Mouse (Mus musculus) T-helper 1 cell (primary cell): ENCODE results near the gene Sema3a.

Experiments
- in situ Hi-C: fragments of 300-600 bp; cut with MboI, MseI; formaldehyde crosslinking; loops from one replicate; pipeline ENCODE4 v1.15.1; 2025; ENCODE audit warnings: high pct_unique_total_duplicates

The Sema3a gene

DNA sequence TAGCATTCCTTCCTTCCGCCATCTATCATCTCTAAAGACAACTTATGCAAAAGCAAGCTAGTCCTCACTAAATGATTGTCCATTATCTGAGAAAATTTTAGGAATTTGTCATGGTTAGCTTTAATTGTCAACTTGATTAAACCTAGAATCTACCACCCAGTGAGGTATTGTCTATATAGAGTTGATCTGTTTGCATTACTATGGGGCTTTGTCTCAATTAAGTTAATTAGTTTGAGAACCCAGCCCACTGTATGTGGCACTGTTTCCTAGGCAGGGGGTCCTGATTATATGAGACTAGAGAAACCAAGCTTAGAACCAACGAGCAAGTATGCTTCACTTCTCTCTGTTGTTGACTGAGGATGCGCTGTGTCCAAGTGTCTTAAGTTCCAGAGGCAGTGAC is 194.9 kb downstream of the Sema3a start:
- in situ Hi-C loops: no loop called here

DNA sequence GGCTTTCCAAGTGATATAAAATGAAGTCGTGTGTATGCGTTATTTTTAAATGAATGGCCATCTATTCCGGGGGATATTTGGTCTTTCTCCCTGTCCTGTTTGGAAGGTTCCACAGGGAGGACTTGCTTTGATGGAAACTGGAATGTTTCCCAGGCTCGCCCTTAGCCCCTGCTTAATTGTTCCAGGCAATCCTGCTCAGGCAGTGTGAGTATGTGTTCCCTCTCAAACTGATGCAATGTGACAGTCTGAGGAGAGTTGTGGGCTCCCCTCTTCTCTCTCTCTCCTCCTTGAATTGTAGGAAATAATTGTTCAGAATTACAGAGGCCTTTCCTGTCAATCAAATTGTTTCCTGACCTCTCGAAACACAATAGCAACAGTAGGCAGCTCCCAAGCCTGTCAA is 202.1 kb downstream of the Sema3a start:
- in situ Hi-C loops: no loop called here

DNA sequence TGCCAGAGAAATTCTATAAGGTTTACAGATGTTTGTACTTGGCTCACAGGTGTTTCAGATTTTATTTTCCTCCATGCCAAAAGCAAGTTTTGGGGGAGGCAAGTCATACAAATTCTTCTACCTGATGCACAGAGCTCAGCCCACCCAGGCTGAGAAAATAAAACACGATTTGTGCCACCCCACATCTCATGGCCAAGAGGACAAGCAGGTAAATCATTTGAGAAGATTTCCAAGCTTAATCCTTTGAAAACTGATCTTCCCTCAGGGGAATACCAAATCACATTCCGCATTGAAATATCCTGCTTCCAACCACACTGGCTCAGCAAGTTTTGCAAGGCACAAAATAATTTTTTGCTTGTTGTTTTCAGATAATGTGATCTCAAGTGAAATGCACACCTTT is 206.2 kb downstream of the Sema3a start:
- in situ Hi-C loops: no loop called here

DNA sequence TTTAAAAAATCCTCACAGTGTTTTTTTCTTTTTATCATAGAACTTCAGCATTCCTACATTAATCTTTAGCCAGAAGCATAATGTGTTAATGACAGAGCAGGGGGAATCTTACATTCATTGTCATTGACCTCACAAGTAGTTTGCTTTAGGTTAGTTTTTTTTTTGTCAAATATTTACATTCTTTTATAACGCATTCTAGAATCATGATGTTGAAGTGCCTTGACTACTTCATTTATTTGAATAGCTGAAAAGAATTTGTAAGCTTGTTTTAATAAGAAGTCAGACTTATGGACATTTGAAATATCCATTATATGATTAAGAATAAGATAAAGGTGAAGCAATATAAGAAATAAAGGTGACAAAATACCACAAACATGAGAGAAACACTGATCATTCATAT is 212.5 kb downstream of the Sema3a start:
- in situ Hi-C loops: no loop called here

DNA sequence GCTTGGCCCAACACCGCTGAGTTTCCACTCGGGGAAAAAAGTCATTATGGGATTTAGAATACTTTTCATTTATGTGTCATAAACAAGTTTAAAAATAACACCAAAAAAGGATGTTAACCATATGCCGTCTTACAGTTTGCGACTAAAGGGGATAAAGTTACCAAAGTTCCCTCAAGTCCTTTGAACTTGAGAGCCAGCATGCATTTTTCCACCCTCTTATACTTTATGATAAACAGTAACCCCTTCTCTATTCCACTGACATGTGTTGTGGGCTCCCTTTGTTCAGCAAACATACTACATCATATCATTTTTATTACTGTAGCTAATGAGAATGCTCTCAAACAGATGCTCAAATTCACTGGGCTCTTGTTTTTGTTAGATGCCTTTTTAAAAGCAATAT is 221.9 kb downstream of the Sema3a start:
- in situ Hi-C loops: no loop called here

- in situ Hi-C loops: loop anchor here (10.0 kb wide), 1 partner anchor 747 kb away; no protein-coding TSS in a partner anchor
Observed at GRCm38 (mm10) chr5:13351611-13352010, 226.4 kb downstream of the Sema3a start.

DNA sequence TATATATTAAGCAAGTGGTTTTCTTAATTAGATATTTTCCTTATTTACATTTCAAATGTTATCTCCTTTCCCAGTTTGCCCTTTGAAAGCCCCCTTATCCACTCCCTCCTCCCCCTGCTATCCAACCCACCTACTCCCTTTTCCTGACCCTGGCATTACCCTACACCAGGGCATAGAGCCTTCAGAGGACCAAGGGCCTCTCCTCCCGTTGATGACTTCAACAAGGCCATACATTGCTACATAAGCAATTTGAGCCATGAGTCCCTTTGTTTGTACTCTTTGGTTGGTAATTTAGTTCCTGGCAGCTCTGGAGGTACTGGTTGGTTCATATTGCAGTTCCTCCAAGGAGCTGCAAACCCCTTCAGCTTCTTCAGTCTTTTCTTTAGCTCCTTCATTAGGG is 227.8 kb downstream of the Sema3a start:
- in situ Hi-C loops: loop anchor here (10.0 kb wide), 1 partner anchor 748 kb away; no protein-coding TSS in a partner anchor

DNA sequence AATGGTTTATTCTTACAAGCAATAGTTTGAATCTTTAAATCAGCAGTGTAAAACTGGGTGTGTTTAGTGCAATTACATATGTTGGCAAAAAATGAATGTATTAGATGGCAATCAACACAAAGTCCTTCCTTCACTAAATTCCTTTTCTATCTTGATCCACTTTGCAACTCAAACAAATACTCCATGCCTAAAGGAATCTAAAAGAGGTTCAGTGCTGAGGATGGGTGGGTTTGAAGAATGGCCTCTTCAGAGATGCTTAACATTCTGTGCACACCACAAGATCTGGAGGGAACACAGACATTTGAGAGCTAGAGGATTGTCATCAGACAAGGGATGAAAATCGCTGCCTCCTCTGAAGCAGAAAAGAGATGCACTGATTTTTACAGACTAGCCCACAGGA is 228.3 kb downstream of the Sema3a start:
- in situ Hi-C loops: loop anchor here (10.0 kb wide), 1 partner anchor 749 kb away; no protein-coding TSS in a partner anchor

DNA sequence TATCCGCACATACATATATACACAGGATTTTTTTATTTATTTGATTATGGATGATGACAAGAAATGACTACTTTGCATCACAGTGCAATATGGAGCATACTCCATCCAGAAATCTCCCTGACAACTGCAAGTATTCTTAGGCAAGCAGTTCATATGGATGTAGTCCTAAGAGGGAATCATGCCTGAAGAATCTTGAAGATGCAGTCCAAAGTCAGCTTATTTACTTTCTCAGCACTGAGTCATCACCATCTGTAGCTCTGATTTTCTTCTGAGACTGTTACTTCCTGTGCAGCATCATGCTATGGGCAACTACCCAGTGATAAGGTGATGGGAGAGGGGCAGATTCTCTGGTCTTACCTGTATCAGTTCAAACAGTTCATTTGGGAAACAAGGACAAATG is 229.7 kb downstream of the Sema3a start:
- in situ Hi-C loops: loop anchor here (10.0 kb wide), 1 partner anchor 750 kb away; no protein-coding TSS in a partner anchor

GRCm38 (mm10) chr5:13358770-13359169 is 233.6 kb downstream of the Sema3a start:
- in situ Hi-C loops: loop anchor here (10.0 kb wide), 1 partner anchor 754 kb away; no protein-coding TSS in a partner anchor

DNA sequence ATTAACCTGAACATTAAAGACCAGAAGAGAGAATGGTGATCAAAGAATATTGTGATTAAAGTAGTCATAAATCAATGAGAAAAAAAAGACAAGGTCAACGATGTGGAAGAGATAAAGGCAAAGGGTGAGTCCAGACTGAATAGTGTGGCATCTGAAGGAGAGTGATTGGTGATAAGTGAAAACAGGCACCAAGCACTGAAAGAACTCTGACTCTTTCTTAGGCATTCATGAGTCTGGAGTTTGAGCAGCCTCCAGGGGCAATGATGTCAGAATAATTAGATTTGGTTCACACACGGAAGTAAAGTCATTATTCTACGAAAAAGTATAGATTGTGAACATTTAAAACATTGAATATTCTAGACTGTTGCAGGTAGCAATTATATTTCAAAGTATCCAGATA is 235.5 kb downstream of the Sema3a start:
- in situ Hi-C loops: no loop called here

GRCm38 (mm10) chr5:13365108-13365507 is 239.9 kb downstream of the Sema3a start:
- in situ Hi-C loops: no loop called here

- in situ Hi-C loops: no loop called here
Observed at GRCm38 (mm10) chr5:13379223-13379622, 254.0 kb downstream of the Sema3a start.

- in situ Hi-C loops: no loop called here
Observed at GRCm38 (mm10) chr5:13384047-13384446, 258.8 kb downstream of the Sema3a start.

DNA sequence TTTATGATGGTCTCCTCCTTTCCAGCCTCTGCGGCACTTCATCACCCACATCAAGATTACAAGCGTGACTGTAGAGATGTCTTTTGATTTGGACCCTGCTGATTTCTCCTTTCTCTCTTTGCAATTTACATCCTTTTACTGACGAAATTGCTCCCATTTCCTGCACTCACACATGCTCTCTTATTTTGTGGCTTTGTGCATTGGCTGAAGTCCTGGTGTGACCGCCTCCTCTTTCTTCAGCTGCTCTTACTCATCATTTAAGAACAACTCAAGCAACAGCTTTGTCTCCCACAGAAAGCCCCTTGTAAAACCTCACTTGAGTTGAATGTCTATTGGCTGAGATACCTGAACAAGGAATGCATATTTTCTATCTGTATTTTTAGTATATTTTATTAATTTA is 259.5 kb downstream of the Sema3a start:
- in situ Hi-C loops: no loop called here

- in situ Hi-C loops: no loop called here
Observed at GRCm38 (mm10) chr5:13386603-13387002, 261.4 kb downstream of the Sema3a start.

- in situ Hi-C loops: no loop called here
Observed at GRCm38 (mm10) chr5:13387679-13388078, 262.5 kb downstream of the Sema3a start.

- in situ Hi-C loops: no loop called here
Observed at GRCm38 (mm10) chr5:13389995-13390394, 264.8 kb downstream of the Sema3a start.

- in situ Hi-C loops: no loop called here
Observed at GRCm38 (mm10) chr5:13405432-13405831, 280.2 kb downstream of the Sema3a start.

DNA sequence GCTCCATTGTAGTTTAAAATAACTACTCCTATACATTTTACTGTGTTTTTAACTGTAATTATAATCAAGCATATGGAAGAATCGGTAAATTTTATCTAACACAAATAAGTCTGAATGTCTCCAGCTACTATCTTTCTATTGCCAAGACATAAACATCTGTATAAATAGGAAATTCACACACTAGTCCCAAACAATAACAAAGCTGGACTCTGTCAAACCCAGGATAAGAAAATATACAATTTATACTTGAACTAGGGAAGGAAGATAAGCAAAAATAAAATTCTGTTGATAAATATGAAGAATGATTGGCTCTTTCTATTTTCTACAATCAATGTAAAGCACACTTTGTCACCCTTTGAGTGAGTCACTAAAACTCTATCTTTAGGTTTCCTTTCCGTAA is 280.9 kb downstream of the Sema3a start:
- in situ Hi-C loops: no loop called here

DNA sequence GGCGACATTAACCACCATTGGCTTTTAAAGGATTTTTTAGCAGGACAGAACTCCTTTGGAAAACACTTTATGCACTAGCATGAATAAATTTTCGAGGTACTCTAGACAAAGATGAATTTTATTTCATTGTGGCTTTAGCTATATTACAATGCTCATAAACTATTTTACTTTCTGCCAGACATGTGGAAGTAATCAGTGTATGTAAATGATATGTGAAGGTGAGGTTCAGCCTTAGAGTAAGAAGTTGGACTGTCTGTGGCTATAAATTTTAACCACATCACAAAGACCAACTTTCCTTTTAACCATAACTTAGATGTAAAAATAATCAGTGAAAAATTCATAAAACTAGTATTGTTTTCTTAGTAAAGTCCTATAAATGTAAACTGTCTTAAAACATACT is 286.7 kb downstream of the Sema3a start:
- in situ Hi-C loops: no loop called here

- in situ Hi-C loops: no loop called here
Observed at GRCm38 (mm10) chr5:13413915-13414525, 288.8 kb downstream of the Sema3a start.

- in situ Hi-C loops: no loop called here
Observed at GRCm38 (mm10) chr5:13416960-13417710, 291.9 kb downstream of the Sema3a start.
